Mouse (Mus musculus) retina, adult 2 months (tissue): Measurements from ENCODE around the gene Siglecf.
"Not testable (repeated sequence)": the region's sequence is repeated elsewhere in the genome, so short reads cannot be mapped to it uniquely, and the experiment has no call there.

Source experiments
- DNase-seq: peaks from one replicate; pipeline ENCODE4 v3.0.0-alpha.2; 2012; ENCODE audit warnings: low read depth, low spot score

Siglecf gene

DNA sequence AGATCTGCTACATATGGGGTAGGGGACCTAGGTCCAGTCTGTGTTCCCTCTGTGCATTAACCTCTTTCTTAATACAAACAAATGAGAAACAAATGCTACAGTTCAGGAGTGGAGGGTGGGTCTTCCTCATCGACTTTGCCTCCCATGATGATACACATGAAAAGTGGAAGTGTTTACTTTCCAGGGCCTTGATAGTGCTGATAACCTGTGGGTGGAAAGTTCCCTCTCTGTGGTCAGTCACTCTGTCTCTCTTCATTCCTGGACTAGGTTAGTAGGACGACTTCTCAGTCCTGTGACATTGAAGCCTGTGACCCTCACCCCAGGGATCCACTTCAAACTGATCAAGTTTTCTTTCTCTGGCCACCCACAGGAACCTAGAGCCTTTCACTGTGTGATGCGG is at the start of gene Siglecf:
Gene Siglecf, plus strand, starts transcription at position 188 of the 400 bp plus-strand sequence.
- DNase-seq: no peak

DNA sequence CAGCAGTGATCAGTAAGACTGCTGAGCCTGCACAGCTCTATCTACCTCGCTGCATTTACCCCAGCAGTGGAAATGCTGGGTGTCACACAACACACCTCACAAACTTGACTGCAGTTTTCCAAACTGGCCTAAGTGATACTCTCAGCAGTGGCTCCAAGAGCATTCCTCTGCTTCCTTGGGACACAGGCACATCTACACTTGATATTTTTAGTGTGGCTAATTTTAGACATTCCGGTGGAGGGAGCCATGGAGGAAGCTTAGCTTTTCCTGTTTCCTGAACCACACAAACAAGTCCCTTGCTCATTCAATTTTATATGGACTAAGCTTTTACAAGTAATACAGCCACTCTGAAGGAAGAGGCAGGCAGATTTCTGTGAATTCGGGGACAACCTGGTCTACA is 45.9 kb upstream of the Siglecf start:
- no peak for DNase-seq

DNA sequence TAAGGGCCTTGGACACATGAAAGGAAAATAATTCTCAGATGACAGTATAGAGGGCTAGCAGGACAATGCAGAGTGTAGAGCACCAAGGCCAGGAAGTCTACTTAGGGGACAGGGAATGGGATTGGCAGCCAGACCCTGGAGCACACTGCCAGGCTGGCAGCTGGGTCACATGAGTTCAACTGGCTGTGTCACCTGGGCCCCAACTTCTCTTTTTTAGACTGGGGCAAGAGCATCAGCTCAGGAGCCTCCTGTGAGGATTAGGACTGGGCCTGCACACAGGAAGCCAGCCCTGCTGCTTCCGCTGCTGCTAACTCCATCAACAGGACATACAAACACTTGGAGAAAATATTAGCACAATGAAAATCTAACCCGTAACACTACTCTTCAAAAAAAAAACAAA is 42.1 kb upstream of the Siglecf start:
- DNase-seq: no peak

DNA sequence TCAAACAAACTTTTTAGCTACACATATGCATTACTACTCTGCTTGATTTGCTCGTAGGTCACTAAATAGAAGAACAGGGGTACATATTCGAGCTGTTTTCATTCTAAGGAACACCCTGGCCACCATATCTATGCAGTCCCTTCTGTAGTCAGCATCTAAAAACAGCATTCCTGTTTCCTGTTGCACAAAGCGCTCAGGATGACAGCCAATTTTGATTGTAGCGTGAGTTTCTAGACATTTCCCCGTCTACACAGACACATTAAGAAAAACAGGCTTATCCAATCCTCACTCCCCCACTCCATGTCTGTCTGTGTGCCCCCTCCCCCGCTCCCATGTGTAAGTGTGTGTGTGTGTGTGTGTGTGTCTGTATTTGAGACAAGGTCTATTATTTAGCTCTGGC is 39.5 kb upstream of the Siglecf start:
- DNase-seq: no peak

DNA sequence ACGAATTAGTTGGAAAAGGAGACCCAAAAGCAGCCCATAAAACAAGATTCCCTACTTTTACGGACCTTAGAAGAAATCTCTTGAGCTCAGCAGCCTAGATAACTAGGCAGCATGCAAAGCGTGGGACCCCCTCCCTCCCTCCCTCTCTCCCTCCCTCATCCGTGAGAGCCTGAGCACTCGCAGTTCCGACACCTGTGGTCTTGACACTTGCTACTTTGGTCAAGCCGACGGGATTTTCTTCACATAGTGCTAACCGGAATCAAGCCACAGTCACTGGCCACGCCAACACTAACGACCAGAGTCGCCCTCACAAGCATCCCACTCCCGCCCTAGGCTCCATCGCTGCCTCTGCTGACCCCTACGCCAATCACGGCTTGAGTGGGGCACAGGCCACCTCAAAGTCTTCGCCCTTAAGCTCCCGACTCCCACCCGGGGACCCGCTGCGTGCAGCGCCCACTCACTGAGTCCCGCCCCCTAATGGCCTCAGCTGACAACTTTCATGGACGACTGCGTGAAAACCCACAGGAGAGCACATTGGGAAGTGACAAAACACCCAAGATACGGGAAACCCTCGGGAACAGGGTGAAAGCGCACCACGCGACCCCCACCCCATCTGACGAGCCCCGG is 38.6 kb upstream of the Siglecf start:
- no peak for DNase-seq

DNA sequence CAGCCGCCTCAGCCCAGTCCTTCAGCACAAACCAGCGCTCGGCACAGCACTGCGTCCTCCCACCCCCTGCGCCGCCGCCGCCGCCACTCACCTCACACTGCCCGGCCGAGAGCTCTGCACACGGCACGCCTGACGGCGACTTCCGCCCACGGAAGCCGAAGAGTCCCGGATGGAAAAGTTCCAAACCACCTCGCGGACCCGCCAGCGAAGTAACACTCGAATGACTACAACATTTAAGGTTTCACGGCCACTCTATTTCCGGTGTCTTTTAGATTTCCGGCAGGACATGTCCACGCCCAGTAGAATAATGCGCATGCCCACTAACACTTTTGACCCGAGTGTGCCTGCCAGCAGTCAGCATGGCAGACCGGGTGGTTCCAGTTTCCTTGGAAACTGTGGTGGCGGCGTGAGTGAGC is 38.1 kb upstream of the Siglecf start, which contains the start of gene Zfp715:
Gene Zfp715, minus strand, starts transcription at position 282 of the 416 bp plus-strand sequence.
- peak; percentile 87 for DNase-seq

DNA sequence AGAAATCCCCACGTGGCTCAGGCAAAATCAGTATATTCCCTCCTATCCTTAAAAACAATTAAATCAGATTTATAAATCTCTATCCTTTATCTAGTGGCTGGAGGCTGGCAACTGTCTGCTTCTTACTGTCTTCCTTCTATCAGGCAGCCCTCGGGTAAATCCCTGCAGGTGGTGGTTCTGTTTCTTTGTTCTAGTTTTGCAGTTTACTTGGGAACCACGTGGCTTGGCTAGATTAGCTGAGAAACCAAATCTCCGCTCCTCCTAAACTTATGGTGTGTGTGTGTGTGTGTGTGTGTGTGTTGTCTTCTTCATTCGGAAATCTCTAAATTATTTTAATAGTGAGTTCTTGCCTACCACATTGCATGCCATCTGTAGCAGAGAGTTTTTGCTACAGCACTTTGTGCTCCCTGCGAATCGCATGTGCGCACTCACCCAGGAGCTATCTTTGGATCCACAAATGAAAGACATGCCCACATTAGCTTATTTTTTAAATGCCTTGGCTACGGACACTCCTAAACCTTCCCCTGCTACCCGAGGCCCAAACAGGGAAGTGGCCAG is 24.8 kb upstream of the Siglecf start:
- DNase-seq: no peak

DNA sequence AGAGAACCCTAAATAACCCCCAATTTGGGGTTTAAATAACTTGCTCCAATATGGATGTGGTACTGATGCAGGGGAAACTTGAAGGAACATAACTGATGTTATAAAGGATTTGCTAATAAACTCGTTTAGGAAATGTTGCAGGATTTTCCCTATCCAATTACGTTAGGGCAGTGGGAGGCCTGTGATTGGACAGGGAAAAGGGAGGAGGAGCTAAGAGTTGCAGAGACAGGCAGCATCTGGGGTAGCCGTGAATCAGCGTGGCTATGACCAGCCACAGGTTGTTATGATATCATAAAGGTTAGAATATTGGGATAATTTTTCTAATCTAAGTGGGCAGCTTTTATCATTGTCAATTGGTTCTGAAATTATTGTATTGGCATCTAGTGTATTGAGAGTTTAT is 23.0 kb upstream of the Siglecf start:
- no peak for DNase-seq

DNA sequence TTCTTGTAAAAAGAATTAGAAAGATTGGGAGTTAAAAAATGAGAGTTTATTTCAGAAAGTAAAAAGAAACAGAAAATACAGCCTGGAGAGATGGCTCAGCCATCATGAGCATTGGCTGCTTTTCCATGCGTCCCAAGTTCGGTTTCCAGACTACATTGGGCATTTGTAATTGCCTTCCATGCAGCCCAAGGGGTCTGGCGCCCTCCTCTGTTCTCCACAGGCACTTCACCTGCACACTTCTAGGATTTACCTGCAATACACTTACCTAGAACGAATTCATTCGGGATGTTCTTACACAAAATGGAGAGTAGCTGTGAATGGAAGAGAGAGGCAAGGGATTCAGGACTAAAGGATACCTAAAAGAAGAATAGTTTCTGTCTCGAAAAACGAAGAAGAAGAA is 17.9 kb upstream of the Siglecf start:
- no peak for DNase-seq

DNA sequence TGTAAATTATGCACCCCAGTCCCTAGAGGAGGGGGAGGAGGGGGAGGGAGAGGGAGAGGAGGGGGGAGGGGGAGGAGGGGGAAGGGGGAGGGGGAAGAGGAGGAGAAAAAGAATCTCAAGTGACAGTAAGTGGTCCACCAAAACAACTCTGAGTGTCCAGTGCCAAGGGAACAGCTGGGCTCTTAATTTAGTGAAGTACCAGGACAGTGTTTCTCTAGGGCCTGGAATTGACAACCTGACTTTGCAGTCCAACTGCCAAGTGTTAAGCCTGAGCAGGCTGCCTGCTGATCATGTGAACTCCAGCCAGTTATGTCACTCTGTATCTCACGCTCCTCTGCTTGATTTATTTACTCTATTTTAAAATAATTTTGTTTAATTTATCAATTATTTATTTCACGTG is 17.2 kb upstream of the Siglecf start:
- no peak for DNase-seq

DNA sequence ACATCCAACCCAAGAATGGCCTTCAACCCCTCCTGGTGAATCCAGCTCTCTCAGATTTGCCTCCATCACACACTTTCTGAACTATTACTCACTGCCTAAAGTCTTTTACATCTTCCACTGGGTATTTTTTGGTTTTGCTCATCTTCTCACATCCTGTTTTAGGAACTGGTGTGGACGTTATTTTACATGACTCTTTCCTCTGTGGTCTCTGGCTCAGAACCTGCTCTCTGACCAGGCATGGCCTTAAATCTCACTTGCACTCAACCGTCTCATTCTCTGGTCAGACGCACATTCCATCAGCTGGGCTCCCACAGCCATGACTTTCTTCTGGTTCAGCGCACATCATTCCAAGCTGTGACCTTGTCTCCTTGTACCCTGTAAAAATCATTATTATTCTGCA is 10.4 kb upstream of the Siglecf start:
- no peak for DNase-seq

DNA sequence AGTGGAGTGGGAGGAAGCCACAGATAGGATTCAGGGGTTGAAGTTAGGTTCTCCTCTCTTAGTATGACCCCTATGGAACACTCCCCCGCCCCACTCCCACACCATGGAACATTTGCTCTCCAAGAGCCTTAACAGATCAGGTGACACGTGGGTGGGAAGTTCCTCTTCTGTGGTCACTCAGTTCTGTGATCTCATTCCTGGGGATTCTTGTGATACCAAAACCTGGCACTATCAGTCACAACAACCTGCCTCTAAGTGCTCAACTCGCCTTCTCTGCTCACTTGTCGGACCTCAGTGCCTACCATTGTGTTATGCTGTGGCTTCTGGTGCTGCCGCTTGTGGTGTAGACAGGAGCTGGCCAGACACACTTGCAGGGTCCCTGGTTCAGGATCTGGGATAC is 8.0 kb upstream of the Siglecf start:
- no peak for DNase-seq

DNA sequence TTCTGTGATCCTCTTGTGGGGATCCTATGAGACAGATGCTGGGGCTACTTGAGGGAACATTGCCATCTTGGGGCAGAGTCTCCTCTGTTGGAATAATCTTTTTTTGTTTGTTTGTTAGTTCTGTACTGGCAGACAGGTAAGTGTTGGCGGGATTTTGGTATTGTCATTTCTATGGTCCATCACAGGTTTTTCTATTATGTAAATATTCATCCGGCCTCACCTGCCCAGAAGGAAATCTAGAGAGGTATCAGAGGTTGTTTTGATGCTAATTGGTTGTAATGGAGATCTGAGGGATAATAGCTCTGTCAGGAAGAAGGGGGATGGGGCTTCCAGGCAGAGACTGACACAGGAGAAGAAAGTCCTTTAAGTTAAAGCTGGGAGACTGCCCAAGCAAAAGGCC is 7.1 kb upstream of the Siglecf start:
- DNase-seq: no peak

DNA sequence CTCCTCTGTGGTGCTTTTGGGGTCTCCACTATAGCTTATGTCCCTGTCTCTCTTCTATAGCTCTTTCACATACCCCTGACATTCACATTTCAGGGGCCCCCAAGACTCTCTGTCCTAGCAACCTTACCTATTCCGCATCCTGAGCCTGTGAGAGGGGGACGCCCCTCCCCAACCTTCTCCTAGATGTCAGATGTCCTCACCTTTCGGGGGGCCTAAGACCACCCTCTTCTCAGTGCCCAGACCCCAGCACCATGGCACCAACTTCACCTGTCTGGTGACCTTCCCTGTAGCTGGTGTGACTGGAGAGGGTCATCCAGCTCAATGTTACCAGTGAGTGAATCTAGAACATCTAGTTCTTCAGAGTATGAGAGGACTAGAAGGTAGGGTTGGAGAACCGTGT is 6.7 kb upstream of the Siglecf start:
- DNase-seq: no peak

DNA sequence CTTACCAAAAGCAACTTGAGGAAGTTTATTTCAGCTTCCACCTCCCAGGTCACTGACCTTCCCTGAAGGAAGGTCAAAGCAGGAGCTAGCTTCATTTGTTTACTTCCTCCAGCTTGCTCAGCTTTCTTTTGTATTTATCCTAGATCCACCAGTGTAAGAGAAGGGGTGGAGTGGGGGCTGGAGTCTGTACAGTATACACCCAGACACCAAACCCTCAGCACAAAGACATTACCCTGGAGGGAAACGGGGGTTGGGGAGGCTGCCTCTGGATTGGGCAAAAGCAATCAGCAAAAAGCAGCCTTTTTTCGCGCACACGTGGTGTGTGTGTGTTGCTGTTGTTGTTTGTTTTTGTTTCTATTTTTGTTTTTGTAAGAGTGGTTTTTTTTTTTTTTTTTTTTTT is 5.0 kb upstream of the Siglecf start:
- no peak for DNase-seq

DNA sequence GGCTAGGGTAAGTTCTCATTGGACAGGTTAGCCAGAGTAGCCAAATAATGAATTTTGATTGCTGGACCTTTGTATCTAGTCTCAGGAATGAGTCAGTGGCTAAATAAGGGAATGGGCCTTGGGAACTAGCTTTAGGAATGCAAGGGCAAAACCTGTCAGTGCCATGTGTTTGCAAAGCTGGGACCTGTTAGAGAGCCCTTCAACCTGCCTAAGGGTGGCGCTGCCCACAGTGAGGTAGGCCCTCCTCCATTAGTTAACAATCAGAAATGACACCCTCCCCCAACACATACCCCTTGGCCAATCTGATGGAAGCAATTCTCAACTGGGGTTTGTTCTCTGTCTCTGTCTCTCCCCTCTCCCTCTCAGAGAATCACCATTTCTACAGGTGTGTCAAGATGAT is 4.6 kb upstream of the Siglecf start:
- no peak for DNase-seq

DNA sequence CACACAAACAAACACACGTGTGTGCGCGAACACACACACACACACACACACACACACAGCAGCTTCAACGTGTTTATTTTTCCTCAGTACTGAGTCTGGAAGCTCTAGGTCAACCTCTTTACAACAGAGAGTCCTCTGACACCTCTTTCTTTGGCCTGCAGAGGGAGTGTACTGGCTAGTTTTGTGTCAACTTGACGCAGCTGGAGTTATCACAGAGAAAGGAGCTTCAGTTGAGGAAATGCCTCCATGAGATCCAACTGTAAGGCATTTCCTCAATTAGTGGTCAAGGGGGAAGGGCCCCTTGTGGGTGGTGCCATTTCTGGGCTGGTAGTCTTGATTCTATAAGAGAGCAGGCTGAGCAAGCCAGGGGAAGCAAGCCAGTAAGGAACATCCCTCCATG is 1.5 kb upstream of the Siglecf start:
- not testable (repeated sequence) for DNase-seq

DNA sequence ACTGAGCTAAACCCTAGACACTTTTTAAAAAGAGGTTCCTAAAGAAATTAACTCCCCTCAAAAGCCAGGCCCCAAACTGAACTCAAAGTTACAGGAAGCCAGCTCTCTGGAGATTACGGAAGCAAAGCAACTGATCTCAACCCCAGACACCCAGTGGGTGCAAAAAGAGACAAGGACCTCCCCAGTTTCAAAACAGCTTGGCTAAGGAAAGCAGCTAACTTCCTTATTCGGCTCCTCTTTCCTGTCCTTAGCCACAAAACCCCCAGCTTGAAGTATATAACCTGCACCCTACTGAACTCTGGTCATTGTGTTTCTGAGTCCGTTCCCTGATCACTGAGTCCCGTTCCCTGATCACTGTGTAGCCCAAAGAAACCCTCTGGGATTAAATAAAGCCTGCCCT is 2.0 kb downstream of the Siglecf start:
- DNase-seq: no peak

DNA sequence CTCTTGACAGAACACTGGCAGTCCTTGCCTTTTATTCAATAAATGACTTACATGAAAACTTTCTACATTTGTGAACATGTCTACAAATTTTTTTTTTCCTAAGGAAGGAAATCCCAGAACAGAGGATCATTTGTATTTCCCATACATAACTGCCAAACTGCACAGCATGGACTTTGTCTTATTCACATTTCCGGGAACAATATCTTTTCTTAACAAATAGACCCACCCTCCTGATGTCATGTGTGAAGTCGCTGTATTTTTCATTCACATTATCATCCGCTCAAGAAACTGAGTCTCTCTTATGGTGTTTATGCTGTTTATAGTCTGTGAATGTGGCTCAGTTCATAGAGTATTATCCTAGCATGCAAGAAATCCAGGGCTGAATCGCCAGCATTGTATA is 2.6 kb downstream of the Siglecf start:
- no peak for DNase-seq

DNA sequence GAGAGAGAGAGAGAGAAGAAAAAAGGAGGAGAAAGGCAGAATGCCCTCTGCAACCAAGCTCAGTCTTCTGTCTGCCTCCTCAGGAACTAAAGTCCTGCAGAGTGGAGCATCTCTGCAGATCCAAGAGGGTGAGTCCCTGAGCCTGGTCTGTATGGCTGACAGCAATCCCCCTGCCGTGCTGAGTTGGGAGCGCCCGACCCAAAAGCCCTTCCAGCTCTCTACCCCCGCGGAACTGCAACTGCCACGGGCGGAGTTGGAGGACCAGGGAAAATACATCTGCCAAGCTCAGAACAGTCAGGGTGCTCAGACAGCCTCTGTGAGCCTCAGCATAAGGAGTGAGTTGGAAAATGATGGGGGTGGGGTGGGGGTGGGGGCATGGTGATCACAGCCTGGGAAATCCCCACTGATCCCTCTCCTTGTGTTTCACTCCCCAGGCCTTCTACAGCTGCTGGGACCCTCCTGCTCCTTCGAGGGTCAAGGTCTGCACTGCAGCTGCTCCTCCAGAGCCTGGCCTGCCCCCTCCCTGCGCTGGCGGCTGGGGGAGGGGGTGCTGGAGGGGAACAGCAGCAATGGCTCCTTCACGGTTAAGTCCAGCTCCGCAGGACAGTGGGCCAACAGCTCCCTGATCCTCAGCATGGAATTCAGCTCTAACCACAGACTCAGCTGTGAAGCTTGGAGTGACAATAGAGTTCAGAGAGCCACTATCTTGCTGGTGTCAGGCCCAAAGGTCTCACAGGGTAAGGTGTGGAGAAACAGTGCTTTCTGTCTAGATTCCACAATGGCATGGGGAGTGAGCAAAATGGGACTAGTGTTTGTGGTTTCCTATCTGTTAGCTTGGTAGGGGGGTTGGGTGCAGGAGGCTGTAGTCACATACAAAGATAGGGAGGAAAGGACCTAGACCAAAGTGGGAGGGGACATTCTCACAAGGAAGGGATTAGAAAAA is 4.0 kb downstream of the Siglecf start:
- no peak for DNase-seq

DNA sequence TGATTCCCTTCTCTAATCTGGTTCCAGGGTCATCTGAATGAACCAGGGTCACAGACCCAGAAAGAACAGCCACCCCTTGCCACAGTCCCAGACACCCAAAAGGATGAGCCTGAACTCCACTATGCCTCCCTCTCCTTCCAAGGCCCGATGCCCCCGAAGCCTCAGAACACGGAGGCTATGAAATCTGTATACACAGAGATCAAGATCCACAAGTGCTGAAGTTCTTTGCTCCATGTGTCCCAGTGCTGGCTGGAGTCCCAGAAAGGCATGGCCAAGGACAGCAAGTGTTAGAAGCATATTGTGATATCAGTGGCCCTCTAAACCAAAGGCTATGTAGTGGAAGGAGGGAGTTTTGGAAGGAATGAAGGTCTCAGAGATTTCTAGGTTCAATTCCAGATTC is 7.4 kb downstream of the Siglecf start:
- DNase-seq: no peak

DNA sequence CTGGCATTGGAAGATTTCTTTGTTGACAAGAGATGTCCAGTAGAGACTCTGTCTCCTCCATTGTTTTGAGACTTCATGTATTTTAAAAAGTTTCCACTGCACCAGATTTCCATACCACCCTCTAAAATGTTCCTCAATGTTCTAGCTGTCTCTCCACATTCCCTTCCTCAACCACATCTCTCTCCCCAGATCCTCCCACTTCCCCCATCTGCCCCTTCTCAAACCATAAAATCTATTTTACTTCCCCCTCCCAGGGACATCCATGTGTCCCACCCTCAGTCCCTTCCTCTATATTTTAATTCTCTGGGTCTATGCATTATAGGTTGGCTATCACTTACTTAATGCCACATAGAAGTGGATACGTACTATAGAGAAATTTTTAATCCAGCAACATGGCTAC is 10.3 kb downstream of the Siglecf start:
- no peak for DNase-seq

DNA sequence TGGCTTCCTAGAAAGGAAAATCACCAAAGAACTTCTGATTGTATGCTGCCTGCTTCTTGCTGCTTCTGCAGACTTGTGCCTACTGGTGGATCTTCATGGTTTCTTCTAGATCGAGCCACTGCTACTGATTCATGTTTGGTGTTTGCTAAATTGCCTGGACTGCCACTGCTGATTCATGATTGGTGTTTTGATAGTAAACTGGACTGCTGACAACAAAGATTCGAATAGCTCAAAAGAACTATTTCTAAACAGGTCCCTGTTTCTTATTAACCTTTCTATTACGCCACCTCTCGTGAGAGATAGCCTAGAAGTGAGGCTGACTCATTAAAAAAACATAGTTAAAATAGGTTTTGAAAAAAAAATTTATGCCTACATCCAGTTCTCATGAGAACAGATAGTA is 10.9 kb downstream of the Siglecf start:
- no peak for DNase-seq
